Mouse (Mus musculus) spleen, postnatal 10 days (tissue): Measurements from ENCODE around the gene Lemd2.

Experiments
- DNase-seq, 2 experiments: peaks; one replicate each; pipeline ENCODE4 v3.0.0; 2021 to 2022; ENCODE audit warnings: low spot score in 2 of 2

Gene Lemd2

DNA sequence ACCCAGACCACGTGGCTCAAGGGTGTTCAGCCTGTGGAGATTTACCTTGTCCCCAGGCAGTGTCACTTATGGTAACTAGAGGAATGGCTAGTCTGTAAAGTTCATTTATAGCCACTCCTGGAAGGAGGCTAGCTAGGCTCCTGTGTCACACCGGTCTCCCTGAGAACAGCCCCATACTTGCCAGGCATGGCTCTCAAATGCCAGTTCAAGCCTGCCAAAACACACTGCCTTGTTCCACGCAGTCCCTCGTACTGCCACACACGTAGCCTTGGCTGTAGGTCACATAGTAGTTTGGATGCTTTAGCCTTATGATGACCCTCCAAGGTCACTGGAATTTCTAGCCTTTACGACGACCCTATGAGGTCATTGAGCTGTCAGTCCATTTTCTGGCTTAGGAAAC is 45.1 kb downstream of the Lemd2 start:
- DNase-seq = no peak

GRCm38 (mm10) chr17:27158439-27158838 is 45.8 kb downstream of the Lemd2 start:
- DNase-seq = no peak

DNA sequence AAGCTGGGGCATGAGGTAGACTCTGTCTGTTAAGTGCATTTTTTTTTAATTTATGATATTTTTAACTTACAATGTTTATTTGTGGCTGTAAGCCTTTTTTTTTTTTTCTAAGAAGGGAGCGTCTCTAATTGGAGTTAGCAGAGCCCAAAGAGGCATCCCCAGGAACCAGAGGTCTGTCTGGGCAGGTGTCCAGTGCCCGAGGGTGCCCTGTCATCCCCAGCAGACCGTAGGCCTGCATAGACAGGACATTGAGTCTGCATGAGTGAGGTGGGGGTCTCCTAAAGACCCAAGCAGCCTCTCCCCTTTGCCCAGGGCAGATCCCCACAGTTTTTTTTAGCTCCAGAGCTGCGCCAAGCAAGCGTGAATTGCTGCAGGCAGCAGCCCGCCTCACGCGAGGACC is 48.5 kb downstream of the Lemd2 start:
- no peak for DNase-seq

- no peak for DNase-seq
Measured at GRCm38 (mm10) chr17:27154881-27155280, 49.4 kb downstream of the Lemd2 start.

- no peak for DNase-seq
Measured at GRCm38 (mm10) chr17:27154256-27154655, 50.0 kb downstream of the Lemd2 start.

DNA sequence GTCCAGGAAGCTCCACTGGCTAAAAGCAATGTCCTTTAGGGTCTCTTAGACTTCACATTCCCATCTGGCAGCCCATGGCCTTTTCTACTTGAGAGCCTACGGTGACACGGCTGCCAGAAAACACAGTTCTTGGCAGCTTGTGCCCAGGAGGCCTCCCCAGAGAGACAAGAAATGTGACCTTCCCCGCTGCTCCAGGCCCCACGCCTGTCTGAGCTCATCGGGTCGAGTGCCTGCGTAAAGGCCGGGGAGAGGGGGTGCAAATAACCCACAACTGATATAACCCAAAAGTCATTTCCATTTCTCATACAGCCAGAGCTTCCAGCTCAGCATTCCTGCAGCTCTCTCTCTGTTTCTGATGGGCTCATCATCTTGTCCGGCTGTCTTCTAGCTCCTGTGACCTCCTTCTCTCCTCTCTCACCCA is 50.5 kb downstream of the Lemd2 start:
- no peak for DNase-seq

DNA sequence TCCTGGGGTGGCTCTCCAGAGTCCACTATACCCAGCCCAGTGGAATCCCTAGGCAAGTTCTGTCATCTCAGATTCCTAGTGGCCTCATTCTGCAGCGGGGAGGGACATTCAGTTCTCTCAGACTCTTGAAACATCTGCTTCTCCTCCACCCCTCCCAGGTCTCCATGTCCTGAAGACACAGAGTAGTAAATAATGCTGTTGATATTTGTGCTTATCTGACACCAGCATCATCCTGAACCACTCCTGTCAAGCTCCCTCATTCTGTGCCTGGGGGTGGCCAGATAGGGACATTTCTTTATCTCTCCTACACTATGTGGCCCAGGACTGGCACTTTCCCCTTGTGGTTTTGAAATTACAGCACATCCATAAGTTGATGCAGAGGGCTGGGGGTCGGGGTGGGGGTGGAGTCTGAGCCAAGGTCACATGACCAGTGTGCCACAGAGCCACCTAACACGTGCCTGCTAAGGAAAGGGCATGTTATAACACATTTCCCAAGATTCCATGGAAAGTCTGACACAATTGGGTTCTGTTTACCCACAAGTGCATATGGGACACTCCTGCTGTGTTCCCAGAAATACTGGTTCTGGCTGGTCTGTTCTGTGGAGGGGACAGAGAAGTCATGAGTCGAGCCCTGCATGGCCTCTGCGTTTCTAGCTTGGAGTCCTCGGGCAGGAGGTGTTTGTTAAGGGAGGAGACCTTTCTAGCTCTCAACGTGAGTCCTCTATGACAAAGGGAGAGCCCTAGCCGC is 51.1 kb downstream of the Lemd2 start:
- peak in 1 of 2 experiments; percentile 50 for DNase-seq

- DNase-seq = peak; percentile 57 to 81
Measured at GRCm38 (mm10) chr17:27151411-27151810, 52.9 kb downstream of the Lemd2 start.

- no peak for DNase-seq
Measured at GRCm38 (mm10) chr17:27150871-27151270, 53.4 kb downstream of the Lemd2 start.

- no peak for DNase-seq
Measured at GRCm38 (mm10) chr17:27146323-27146923, 57.8 kb downstream of the Lemd2 start.

DNA sequence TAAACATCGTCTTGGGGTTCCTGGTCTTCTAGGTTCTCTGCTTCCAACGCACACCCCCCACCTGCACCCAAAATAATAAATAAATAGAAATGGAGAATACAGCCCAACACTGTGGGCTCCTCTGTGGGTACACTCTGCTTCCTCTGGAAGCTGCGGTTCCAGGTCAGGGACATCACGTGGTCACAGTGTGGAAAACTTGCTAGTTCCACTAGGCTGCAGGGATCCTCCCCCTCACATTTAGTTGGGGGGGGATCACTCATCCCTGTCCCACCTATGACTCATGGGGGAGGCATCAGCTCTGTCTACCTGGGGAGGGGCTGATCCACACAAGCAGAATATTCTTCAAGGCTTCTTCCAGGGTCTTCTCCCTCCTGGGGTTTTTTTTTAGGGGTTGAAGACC is 60.1 kb downstream of the Lemd2 start:
- DNase-seq = no peak

DNA sequence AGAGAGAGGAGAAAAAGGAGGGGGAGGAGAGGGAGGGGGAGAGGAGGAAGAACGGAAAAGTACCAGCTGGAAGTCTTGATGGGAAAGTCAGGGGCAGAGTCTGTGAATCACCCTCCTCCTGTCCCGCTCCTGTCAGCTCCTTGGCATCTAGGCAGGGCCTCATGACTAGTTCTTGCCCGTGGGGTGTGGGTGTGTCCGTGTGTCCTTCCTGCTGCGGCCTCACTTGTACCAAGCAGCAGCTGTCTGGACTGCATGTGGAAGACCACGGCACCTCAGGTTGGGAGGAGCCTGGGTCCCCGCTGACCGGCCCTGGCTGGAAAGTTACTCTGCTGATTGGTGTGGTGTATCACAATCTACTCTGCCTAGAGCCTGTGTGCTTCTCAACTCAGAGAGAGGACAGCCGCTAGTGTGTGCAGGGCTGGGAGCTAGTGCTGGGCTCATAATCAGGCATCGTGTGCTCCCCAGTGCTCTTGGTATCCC is 62.3 kb downstream of the Lemd2 start:
- no peak for DNase-seq

GRCm38 (mm10) chr17:27140262-27140661 is 64.0 kb downstream of the Lemd2 start:
- DNase-seq = no peak
